Mouse (Mus musculus): ENCODE measurements around the gene Olfr628. TPM values are rescaled to one million over a fixed set of nuclear protein-coding genes. Genes with fewer than 3 reads are reported as not detected.
"Not testable (repeated sequence)": the region's sequence is repeated elsewhere in the genome, so short reads cannot be mapped to it uniquely, and the experiment has no call there.

Gene Olfr628
- polyA plus RNA-seq (2015; fragmentation: Nextera tagmentation; extraction: Ambion mirVana), result not detected in 2 replicates

DNA sequence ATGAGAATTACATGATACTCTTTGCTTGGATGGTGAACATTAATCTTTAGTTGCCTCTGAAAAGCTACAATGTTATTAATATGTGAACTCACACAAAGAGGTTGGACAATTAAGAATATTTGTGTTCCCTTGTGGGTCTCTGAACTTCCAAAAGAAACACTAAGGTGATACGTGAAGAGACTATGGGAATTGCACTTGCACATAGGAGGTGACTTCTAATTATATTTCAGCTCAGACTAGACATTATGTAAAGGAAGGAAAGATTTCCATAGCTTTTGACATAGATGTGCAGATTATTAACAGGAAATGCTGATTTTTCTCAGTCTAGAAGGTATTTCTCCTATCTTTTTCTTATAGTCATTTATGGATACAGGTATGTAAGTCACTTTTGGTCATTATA, at the start of gene Olfr628:
TSS of gene Olfr628 (plus strand) at position 301 of the 400 bp plus-strand sequence.
- no peak for ATAC-seq (replicated peaks)
- Histone ChIP-seq H3K9me3 (no peaks in the 10 kb centered on the region), H3K4me1 (no peaks in the 10 kb centered on the region), H3K27me3 (no peaks in the 10 kb centered on the region), H3K4me2 (replicated peaks) (no peak within 1 kb of the TSS), H3K27ac (replicated peaks) (no peak within 1 kb of the TSS), H3K4me3 (no peak within 1 kb of the TSS), H3K36me3 (no peaks in the 10 kb centered on the region), H3K9ac (replicated peaks) (no peak within 1 kb of the TSS)
- 84% methylated on average over 1 of the region's 1 CpGs for WGBS

GRCm38 (mm10) chr7:103682420-103682819, 47.8 kb upstream of the Olfr628 start, which contains the start of gene Olfr625-ps1:
Gene Olfr625-ps1, plus strand, starts transcription at chr7:103682720.
- H3K27me3 ChIP-seq, result no peaks in the 10 kb centered on the region
- no peak within 1 kb of the TSS for H3K4me3 ChIP-seq
- H3K4me2 ChIP-seq (replicated peaks), result no peak within 1 kb of the TSS
- H3K9me3 ChIP-seq, result no peaks in the 10 kb centered on the region
- no peak within 1 kb of the TSS for H3K27ac ChIP-seq (replicated peaks)
- ATAC-seq (replicated peaks), result no peak
- H3K36me3 ChIP-seq, result no peaks in the 10 kb centered on the region
- H3K4me1 ChIP-seq, result no peaks in the 10 kb centered on the region
- H3K9ac ChIP-seq (replicated peaks), result no peak within 1 kb of the TSS

- ATAC-seq (replicated peaks), result no peak
- whole genome bisulfite sequencing, result 79% methylated on average over 4 of the region's 4 CpGs
These were observed 30.7 kb upstream of the Olfr628 start for GRCm38 (mm10) chr7:103699469-103699868.

GRCm38 (mm10) chr7:103712024-103712423, 18.1 kb upstream of the Olfr628 start:
- H3K4me2 ChIP-seq (replicated peaks), result no peak overlapping the region
- WGBS, result 41% methylated on average over 2 of the region's 2 CpGs
- H3K4me1 ChIP-seq, result no peaks in the 10 kb centered on the region
- H3K27ac ChIP-seq (replicated peaks), result no peak overlapping the region
- H3K27me3 ChIP-seq, result no peaks in the 10 kb centered on the region
- H3K36me3 ChIP-seq, result no peaks in the 10 kb centered on the region
- H3K9me3 ChIP-seq, result no peaks in the 10 kb centered on the region
- no peak for ATAC-seq (replicated peaks)
- no peak overlapping the region for H3K4me3 ChIP-seq
- no peak overlapping the region for H3K9ac ChIP-seq (replicated peaks)

More at GRCm38 (mm10) chr7:103699469-103699868, 30.7 kb upstream of the Olfr628 start:
- Histone ChIP-seq H3K27me3 (no peaks in the 10 kb centered on the region), H3K4me3 (no peak overlapping the region), H3K27ac (replicated peaks) (no peak overlapping the region), H3K4me1 (no peaks in the 10 kb centered on the region), H3K36me3 (no peaks in the 10 kb centered on the region), H3K4me2 (replicated peaks) (no peak overlapping the region), H3K9me3 (no peaks in the 10 kb centered on the region), H3K9ac (replicated peaks) (no peak overlapping the region)

DNA sequence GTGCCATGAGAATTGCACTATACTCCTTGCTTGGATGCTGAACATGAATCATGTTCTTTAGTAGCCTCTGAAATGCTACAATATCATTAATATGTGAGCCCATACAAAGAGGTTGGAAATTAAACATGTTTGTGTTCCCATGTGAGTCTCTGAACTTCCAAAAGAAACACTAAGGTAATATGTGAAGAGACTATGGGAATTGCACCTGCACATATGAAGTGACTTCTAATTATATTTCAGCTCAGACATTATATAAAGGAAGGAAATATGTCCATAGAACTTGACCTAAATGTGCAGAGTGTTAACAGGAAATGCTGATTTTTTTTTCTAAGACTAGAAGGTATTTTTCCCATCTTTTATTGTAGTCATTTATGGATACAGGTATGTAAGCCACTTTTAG, 15.8 kb upstream of the Olfr628 start, which contains the start of gene Olfr243:
TSS of gene Olfr243 (plus strand) at position 301 of the 400 bp plus-strand sequence.
- no peak for ATAC-seq (replicated peaks)
- H3K27me3 ChIP-seq, result no peaks in the 10 kb centered on the region
- H3K4me1 ChIP-seq, result no peaks in the 10 kb centered on the region
- H3K9me3 ChIP-seq, result no peaks in the 10 kb centered on the region
- H3K4me2 ChIP-seq (replicated peaks), result no peak within 1 kb of the TSS
- H3K9ac ChIP-seq (replicated peaks), result no peak within 1 kb of the TSS
- no peak within 1 kb of the TSS for H3K4me3 ChIP-seq
- no peaks in the 10 kb centered on the region for H3K36me3 ChIP-seq
- no peak within 1 kb of the TSS for H3K27ac ChIP-seq (replicated peaks)

DNA sequence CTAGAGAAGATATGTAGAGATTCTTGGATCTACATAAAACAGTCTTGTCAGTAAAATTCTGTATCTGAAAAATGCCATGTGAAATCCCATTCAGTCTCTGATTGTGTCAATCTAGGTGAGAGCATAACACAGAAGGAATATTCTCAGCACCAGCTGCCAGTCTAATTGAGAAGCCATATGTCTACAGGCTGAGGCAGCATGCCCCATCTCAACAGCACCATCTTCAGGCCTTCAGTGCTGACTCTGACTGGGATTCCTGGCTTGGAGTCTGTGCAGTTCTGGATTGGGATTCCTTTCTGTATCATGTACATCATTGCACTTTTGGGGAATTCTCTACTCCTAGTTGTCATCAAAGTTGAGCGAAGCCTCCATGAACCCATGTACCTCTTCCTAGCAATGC, 13.8 kb upstream of the Olfr628 start:
- ATAC-seq (replicated peaks); H3K4me3 ChIP-seq; H3K36me3 ChIP-seq; H3K4me1 ChIP-seq; H3K27me3 ChIP-seq; H3K9ac ChIP-seq (replicated peaks); H3K4me2 ChIP-seq (replicated peaks); H3K9me3 ChIP-seq; H3K27ac ChIP-seq (replicated peaks): not testable (repeated sequence)
- 93% methylated on average over 1 of the region's 1 CpGs for WGBS

DNA sequence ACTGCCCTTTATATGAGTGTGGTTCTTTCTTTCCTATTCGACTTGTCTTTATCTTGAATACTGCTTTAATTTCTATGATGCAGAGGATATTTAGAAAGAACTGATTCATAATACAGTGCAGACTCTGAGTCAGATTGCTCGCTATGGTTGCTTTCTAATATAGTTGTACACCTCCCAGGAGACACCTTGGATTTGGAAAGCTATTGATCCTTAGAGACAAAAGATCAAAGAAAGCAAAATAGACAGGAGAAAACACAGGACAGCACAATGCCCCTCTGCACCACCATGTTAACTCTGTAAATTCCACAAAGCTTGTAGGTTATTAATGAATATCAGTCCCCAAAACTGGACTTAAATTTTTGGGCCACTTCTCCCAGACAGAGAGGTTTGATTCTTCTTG, 14.7 kb downstream of the Olfr628 start, which contains the start of gene Olfr629:
TSS of gene Olfr629 (minus strand) at position 101 of the 400 bp plus-strand sequence.
- 73% methylated on average over 2 of the region's 2 CpGs for WGBS
- Histone ChIP-seq H3K27ac (replicated peaks) (no peak within 1 kb of the TSS), H3K9me3 (no peaks in the 10 kb centered on the region), H3K9ac (replicated peaks) (no peak within 1 kb of the TSS), H3K36me3 (no peaks in the 10 kb centered on the region), H3K4me2 (replicated peaks) (no peak within 1 kb of the TSS), H3K4me1 (no peaks in the 10 kb centered on the region), H3K27me3 (no peaks in the 10 kb centered on the region), H3K4me3 (no peak within 1 kb of the TSS)
- no peak for ATAC-seq (replicated peaks)

DNA sequence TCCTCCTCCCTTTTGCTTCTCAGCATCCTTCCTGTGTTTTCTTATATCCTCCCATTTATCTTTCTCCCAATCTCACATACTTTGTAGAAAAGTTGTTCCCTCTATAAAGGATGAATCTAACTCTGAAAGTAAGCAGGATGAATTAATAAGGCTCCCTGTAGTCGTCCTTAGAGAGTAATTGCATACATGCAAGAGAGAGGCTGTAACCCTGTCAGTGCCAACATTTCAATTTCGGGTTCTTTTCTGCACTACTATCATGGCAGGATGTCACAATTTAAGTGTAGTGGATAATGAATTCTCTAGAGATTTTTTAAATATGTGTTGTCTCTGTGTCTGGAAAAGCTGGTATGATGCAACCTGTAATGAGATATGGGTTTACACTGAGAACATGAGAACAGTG, 27.1 kb downstream of the Olfr628 start, which contains the start of gene Olfr630:
TSS of gene Olfr630 (minus strand) at position 101 of the 400 bp plus-strand sequence.
- no peak within 1 kb of the TSS for H3K4me3 ChIP-seq
- H3K4me1 ChIP-seq, result no peaks in the 10 kb centered on the region
- H3K27me3 ChIP-seq, result no peaks in the 10 kb centered on the region
- no peak within 1 kb of the TSS for H3K27ac ChIP-seq (replicated peaks)
- WGBS, result 50% methylated on average over 2 of the region's 2 CpGs
- H3K9me3 ChIP-seq, result no peaks in the 10 kb centered on the region
- H3K4me2 ChIP-seq (replicated peaks), result no peak within 1 kb of the TSS
- no peaks in the 10 kb centered on the region for H3K36me3 ChIP-seq
- no peak for ATAC-seq (replicated peaks)
- H3K9ac ChIP-seq (replicated peaks), result no peak within 1 kb of the TSS

DNA sequence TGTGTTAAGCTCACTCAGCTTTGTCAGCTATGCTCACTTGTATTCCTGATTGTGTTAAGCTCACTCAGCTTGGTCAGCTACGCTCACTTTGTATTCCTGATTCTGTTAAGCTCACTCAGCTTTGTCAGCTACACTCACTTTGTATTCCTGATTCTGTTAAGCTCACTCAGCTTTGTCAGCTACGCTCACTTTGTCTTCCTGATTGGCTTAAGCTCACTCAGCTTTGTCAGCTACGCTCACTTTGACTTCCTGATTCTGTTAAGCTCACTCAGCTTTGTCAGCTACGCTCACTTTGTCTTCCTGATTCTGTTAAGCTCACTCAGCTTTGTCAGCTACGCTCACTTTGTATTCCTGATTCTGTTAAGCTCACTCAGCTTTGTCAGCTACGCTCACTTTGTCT, 32.0 kb downstream of the Olfr628 start:
- not testable (repeated sequence) for H3K27me3 ChIP-seq; H3K4me1 ChIP-seq; ATAC-seq (replicated peaks); H3K9me3 ChIP-seq; H3K27ac ChIP-seq (replicated peaks); H3K4me3 ChIP-seq; H3K36me3 ChIP-seq; H3K4me2 ChIP-seq (replicated peaks); H3K9ac ChIP-seq (replicated peaks)
- WGBS, result 88% methylated on average over 6 of the region's 6 CpGs

- WGBS, result 87% methylated on average over 6 of the region's 6 CpGs
- not testable (repeated sequence) for H3K9me3 ChIP-seq
These were observed 37.5 kb downstream of the Olfr628 start for GRCm38 (mm10) chr7:103767687-103768086.

DNA sequence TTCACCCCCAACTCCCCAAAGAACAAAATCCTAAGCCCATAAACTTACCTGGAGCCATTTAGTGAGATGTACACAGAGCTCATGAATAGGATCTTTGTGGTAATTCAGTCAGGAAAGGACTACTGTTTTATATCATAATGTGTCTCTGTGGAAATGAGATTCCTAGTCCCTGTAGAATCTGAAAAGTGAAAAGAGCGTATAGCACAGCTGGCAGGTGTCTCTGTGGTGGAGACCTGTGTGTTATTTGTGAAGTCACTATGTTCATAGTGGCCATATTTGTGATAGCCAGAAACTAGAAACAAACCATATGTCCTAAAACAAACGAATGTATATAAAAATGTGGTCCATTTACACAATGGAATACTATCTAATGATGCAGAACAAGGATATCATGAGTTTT, 41.3 kb downstream of the Olfr628 start, which contains the start of gene Olfr69:
TSS of gene Olfr69 (minus strand) at position 101 of the 400 bp plus-strand sequence.
- no peak for ATAC-seq (replicated peaks)
- Histone ChIP-seq H3K4me3 (no peak within 1 kb of the TSS), H3K27me3 (no peaks in the 10 kb centered on the region), H3K9ac (replicated peaks) (no peak within 1 kb of the TSS), H3K36me3 (no peaks in the 10 kb centered on the region), H3K27ac (replicated peaks) (no peak within 1 kb of the TSS), H3K9me3 (no peaks in the 10 kb centered on the region), H3K4me2 (replicated peaks) (no peak within 1 kb of the TSS), H3K4me1 (no peaks in the 10 kb centered on the region)
- whole genome bisulfite sequencing, result 68% methylated on average over 2 of the region's 2 CpGs

More at GRCm38 (mm10) chr7:103767687-103768086, 37.5 kb downstream of the Olfr628 start:
- not testable (repeated sequence) for H3K27ac ChIP-seq (replicated peaks); H3K9ac ChIP-seq (replicated peaks); H3K4me3 ChIP-seq; ATAC-seq (replicated peaks); H3K4me1 ChIP-seq; H3K4me2 ChIP-seq (replicated peaks); H3K36me3 ChIP-seq; H3K27me3 ChIP-seq

DNA sequence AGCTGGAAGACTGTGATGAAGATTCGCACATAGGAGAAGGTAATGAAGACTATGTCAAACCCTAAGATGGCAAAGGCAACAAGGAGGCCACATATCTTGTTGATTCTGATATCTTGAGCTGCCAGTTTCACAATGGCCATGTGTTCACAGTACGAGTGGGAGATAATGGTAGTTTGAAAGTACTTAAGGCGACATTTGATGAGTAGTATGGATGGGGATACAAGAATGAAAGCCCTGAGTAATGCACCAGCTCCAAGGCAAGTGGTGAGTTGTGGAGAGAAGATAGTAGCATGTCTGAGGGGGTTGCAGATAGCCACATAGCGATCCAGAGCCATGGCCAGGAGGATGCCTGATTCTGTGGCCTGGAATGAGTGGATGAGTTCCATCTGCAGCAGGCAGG, 47.5 kb downstream of the Olfr628 start:
- not testable (repeated sequence) for H3K9ac ChIP-seq (replicated peaks); H3K4me1 ChIP-seq; H3K27me3 ChIP-seq; H3K9me3 ChIP-seq; H3K36me3 ChIP-seq; H3K27ac ChIP-seq (replicated peaks); H3K4me3 ChIP-seq; ATAC-seq (replicated peaks); H3K4me2 ChIP-seq (replicated peaks)
- WGBS, result 90% methylated on average over 4 of the region's 4 CpGs

GRCm38 (mm10) chr7:103779598-103779997, 49.4 kb downstream of the Olfr628 start, which contains the start of gene Olfr68:
Gene Olfr68, minus strand, starts transcription at chr7:103779698.
- WGBS, result 79% methylated on average over 3 of the region's 3 CpGs
- H3K36me3 ChIP-seq, result no peaks in the 10 kb centered on the region
- no peak within 1 kb of the TSS for H3K4me2 ChIP-seq (replicated peaks)

More at GRCm38 (mm10) chr7:103779598-103779997, 49.4 kb downstream of the Olfr628 start, which contains the start of gene Olfr68:
- Histone ChIP-seq H3K27me3 (no peaks in the 10 kb centered on the region), H3K9me3 (no peaks in the 10 kb centered on the region), H3K4me3 (no peak within 1 kb of the TSS), H3K4me1 (no peaks in the 10 kb centered on the region), H3K9ac (replicated peaks) (no peak within 1 kb of the TSS), H3K27ac (replicated peaks) (no peak within 1 kb of the TSS)
- ATAC-seq (replicated peaks), result no peak
